Mouse (Mus musculus): ENCODE results near the gene C87436. TPM values are rescaled to one million over a fixed set of nuclear protein-coding genes. Genes with fewer than 3 reads are reported as not detected.

C87436 gene
- total and polyA plus RNA-seq, 3 experiments = 5.2 to 8.7 (median 8.1) TPM

DNA sequence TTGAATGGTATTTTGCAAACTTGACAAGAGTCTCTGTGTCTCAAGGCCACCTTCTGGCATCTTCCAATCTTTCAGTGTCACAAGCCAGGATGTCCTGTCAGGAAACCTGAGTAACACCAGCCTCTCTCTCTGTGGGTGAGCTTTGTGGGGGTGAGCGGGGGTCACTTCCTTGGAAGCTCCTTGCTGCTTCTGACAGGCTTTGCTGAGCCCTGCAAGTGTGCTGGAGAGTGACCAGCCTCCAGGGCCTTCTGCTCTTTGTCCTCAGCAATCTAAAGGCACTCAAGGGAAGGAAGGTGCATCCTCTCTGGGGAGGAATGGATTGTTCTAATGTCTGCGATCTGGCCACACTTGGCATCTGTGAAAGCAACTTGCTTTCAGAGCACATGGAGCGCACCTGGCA is 41.1 kb downstream of the C87436 start:
- TF ChIP-seq SIN3A (IDR thresholded peaks at IDR 0.05; ENCODE audit: low read length) (no peak), POLR2A (IDR thresholded peaks at IDR 0.05; ENCODE audit: low read depth, low read length) (no peak), RAD21 (IDR thresholded peaks at IDR 0.05; ENCODE audit: low read depth, low read length) (no peak), NELFE (IDR thresholded peaks at IDR 0.05; ENCODE audit: low read depth, low read length) (no peak), NRF1 (IDR thresholded peaks at IDR 0.05; ENCODE audit: low read depth, low read length) (no peak), GABPA (IDR thresholded peaks at IDR 0.05; ENCODE audit: insufficient replicate concordance, low read depth, low read length) (no peak), ZKSCAN1 (IDR thresholded peaks at IDR 0.05; ENCODE audit: borderline replicate concordance, low read depth, low read length) (no peak), CHD2 (IDR thresholded peaks at IDR 0.05; ENCODE audit: low read length) (no peak), ZC3H11A (IDR thresholded peaks at IDR 0.05; ENCODE audit: low read depth, low read length) (no peak), MXI1 (IDR thresholded peaks at IDR 0.05; ENCODE audit: low read depth, low read length) (no peak), MEF2A (IDR thresholded peaks at IDR 0.05; ENCODE audit: borderline replicate concordance, low read depth, low read length) (no peak), TBP (conservative IDR thresholded peaks at IDR 0.05; ENCODE audit: low read depth, low read length) (no peak), KAT2A (IDR thresholded peaks at IDR 0.05; ENCODE audit: insufficient replicate concordance, low read length) (no peak), MYC (IDR thresholded peaks at IDR 0.05; ENCODE audit: low read depth, low read length) (no peak), ETS1 (conservative IDR thresholded peaks at IDR 0.05; ENCODE audit: low read depth, low read length) (no peak), CTCF (conservative IDR thresholded peaks at IDR 0.05 in 1 of 2, IDR thresholded peaks at IDR 0.05 in 1 of 2; ENCODE audit: low read depth in 2 of 2, low read length in 2 of 2) (no peak), JUN (IDR thresholded peaks at IDR 0.05; ENCODE audit: insufficient read depth, low read depth, low read length) (no peak)
- no peak overlapping the region for H3K9ac ChIP-seq (ENCODE audit: insufficient read depth, low read depth)
- in situ Hi-C loops (cut with MboI; ENCODE audit: low pct_ligation_motif_present, low pct_unique_long_range_greater_than_20kb, low sequenced_read_pairs) = loop anchor here (5.0 kb wide), 1 partner anchor 33 kb away; no protein-coding TSS in a partner anchor

GRCm38 (mm10) chr6:86479816-86480188 is 41.6 kb downstream of the C87436 start:
- Histone ChIP-seq H3K79me2 (replicated peaks; ENCODE audit: control insufficient read depth, extremely low read depth, insufficient read depth, poor library complexity, severe bottlenecking) (no peaks in the 10 kb centered on the region), H3K4me1 (ENCODE audit: control insufficient read depth in 1 of 2, insufficient read depth in 2 of 2) (peaks cover 2 to 7% of the 10 kb centered on the region in 2 experiments; a peak in 2 of 4 replicates), H3K9me3 (replicated peaks; ENCODE audit: low read length) (no peaks in the 10 kb centered on the region), H3K9ac (ENCODE audit: insufficient read depth, low read depth) (no peak overlapping the region), H3K27me3 (replicated peaks) (no peaks in the 10 kb centered on the region), H3K27ac (ENCODE audit: insufficient read depth, low read depth) (no peak overlapping the region), H3K4me3 (replicated peaks in 1 of 3; ENCODE audit: low read depth in 2 of 3, low read length in 2 of 3, poor library complexity in 1 of 3) (no peak overlapping the region), H3K4me2 (ENCODE audit: insufficient read depth, low read depth, poor library complexity, severe bottlenecking) (no peak overlapping the region), H3K36me3 (replicated peaks in 1 of 2; ENCODE audit: control insufficient read depth in 1 of 2, insufficient read depth in 1 of 2, low read length in 1 of 2) (peaks cover 0 to 13% of the 10 kb centered on the region in 2 experiments)
- no peak for DNase-seq (ENCODE audit: extremely low read depth)
- dilution Hi-C loops (cut with MboI; ENCODE audit: extremely low pct_ligation_motif_present, extremely low pct_unique_long_range_greater_than_20kb, low sequenced_read_pairs) = no loop called here
- in situ Hi-C loops (cut with MboI; ENCODE audit: low pct_ligation_motif_present, low pct_unique_long_range_greater_than_20kb, low sequenced_read_pairs) = loop anchor here (5.0 kb wide), 1 partner anchor 32 kb away; no protein-coding TSS in a partner anchor
- TF ChIP-seq USF2 (conservative IDR thresholded peaks at IDR 0.05; ENCODE audit: low read depth, low read length) = no peak
- no peak for TF ChIP-seq ETS1 (conservative IDR thresholded peaks at IDR 0.05; ENCODE audit: low read depth, low read length)
- no peak for TF ChIP-seq CHD2 (IDR thresholded peaks at IDR 0.05; ENCODE audit: low read length)
- no peak for TF ChIP-seq MAZ (IDR thresholded peaks at IDR 0.05; ENCODE audit: low read depth, low read length)
- TF ChIP-seq RAD21 (IDR thresholded peaks at IDR 0.05; ENCODE audit: low read depth, low read length) = no peak
- TF ChIP-seq MXI1 (IDR thresholded peaks at IDR 0.05; ENCODE audit: low read depth, low read length) = no peak
- no peak for TF ChIP-seq TCF12 (IDR thresholded peaks at IDR 0.05; ENCODE audit: low read depth, low read length)
- TF ChIP-seq SMC3 (IDR thresholded peaks at IDR 0.05; ENCODE audit: low read depth, low read length) = no peak
- TF ChIP-seq JUN (IDR thresholded peaks at IDR 0.05; ENCODE audit: insufficient read depth, low read depth, low read length) = no peak
- no peak for TF ChIP-seq EP300 (IDR thresholded peaks at IDR 0.05; ENCODE audit: low read length)
- TF ChIP-seq E2F4 (IDR thresholded peaks at IDR 0.05; ENCODE audit: insufficient replicate concordance, low read depth, low read length) = no peak
- no peak for TF ChIP-seq ZKSCAN1 (IDR thresholded peaks at IDR 0.05; ENCODE audit: borderline replicate concordance, low read depth, low read length)
- TF ChIP-seq NELFE (IDR thresholded peaks at IDR 0.05; ENCODE audit: low read depth, low read length) = no peak
- no peak for TF ChIP-seq IRF4 (IDR thresholded peaks at IDR 0.05; ENCODE audit: low read depth, low read length)
- no peak for TF ChIP-seq CTCF (conservative IDR thresholded peaks at IDR 0.05 in 1 of 2, IDR thresholded peaks at IDR 0.05 in 1 of 2; ENCODE audit: low read depth in 2 of 2, low read length in 2 of 2)
- no peak for TF ChIP-seq MAFK (IDR thresholded peaks at IDR 0.05; ENCODE audit: insufficient replicate concordance, low read length)
- no peak for TF ChIP-seq RCOR1 (conservative IDR thresholded peaks at IDR 0.05; ENCODE audit: low read depth, low read length)

More for the DNA sequence above, 41.1 kb downstream of the C87436 start:
- DNase-seq (ENCODE audit: extremely low read depth) = no peak
- Histone ChIP-seq H3K79me2 (replicated peaks; ENCODE audit: control insufficient read depth, extremely low read depth, insufficient read depth, poor library complexity, severe bottlenecking) (no peaks in the 10 kb centered on the region), H3K9me3 (replicated peaks; ENCODE audit: low read length) (no peaks in the 10 kb centered on the region), H3K27me3 (replicated peaks) (no peaks in the 10 kb centered on the region), H3K36me3 (replicated peaks in 1 of 2; ENCODE audit: control insufficient read depth in 1 of 2, insufficient read depth in 1 of 2, low read length in 1 of 2) (peaks cover 0 to 13% of the 10 kb centered on the region in 2 experiments), H3K4me3 (replicated peaks in 1 of 3; ENCODE audit: low read depth in 2 of 3, low read length in 2 of 3, poor library complexity in 1 of 3) (no peak overlapping the region), H3K4me2 (ENCODE audit: insufficient read depth, low read depth, poor library complexity, severe bottlenecking) (no peak overlapping the region), H3K4me1 (ENCODE audit: control insufficient read depth in 1 of 2, insufficient read depth in 2 of 2) (peaks cover 2 to 10% of the 10 kb centered on the region in 2 experiments; a peak in 3 of 4 replicates), H3K27ac (ENCODE audit: insufficient read depth, low read depth) (no peak overlapping the region)
- dilution Hi-C loops (cut with MboI; ENCODE audit: extremely low pct_ligation_motif_present, extremely low pct_unique_long_range_greater_than_20kb, low sequenced_read_pairs) = no loop called here
